Mouse (Mus musculus): ENCODE measurements around the gene Pdzph1. TPM values are rescaled to one million over a fixed set of nuclear protein-coding genes. Genes with fewer than 3 reads are reported as not detected.

The Pdzph1 gene
- total RNA-seq, 2 experiments from 2014 or later = 2.1 to 3.5 TPM

DNA sequence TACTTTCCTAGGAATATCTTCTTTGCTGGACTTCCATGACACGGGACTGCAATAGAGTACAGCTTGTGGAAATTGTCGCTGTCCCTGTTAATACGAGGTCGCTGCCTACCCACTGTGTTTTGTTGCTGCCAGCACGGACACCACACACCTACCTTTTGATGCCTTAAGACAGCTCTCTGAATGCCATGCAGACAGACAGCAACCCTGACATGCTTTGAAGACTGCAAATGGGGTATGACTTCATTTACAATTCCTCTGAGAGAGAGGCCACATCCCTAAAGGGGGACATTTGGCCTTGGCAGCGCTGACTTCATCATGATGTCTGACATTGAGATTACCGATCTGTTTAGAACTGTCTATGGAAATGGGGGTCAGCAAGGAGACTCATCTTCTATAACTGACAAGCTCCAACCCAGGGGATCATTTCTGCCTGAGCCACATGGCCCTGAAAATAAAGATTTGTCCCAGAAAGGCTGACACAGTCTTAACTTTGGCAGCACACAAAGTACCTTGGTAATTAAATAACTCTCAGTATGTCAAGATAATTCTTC is 67.8 kb downstream of the Pdzph1 start:
- DNase-seq = no peak
- intact Hi-C loops (cut with DNase I) = no loop called here

- DNase-seq = no peak
- intact Hi-C loops (cut with DNase I) = no loop called here
These were observed 68.4 kb downstream of the Pdzph1 start for GRCm38 (mm10) chr17:58922821-58923220.

GRCm38 (mm10) chr17:58919927-58920326 is 71.2 kb downstream of the Pdzph1 start:
- intact Hi-C loops (cut with DNase I) = no loop called here
- DNase-seq = no peak

DNA sequence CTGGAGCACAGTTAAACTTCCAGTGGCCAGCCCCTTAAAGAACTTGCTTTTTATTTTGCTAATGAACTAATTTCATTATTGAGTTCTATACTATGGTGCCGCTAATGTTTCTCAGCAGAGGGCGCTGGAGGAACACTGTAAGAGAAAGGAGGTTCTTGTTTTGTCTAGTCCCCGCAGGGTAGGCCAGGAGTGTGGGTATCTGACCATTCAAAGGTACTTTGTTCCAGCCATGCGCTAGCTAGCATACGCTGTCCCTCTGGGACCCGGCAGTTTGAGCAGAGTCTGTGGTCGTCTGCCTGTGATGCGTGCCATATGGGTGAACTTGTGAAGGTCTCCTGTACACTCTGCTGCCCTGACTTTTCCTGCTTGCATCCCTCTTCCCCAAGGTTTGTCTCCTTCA is 72.1 kb downstream of the Pdzph1 start:
- intact Hi-C loops (cut with DNase I) = no loop called here

DNA sequence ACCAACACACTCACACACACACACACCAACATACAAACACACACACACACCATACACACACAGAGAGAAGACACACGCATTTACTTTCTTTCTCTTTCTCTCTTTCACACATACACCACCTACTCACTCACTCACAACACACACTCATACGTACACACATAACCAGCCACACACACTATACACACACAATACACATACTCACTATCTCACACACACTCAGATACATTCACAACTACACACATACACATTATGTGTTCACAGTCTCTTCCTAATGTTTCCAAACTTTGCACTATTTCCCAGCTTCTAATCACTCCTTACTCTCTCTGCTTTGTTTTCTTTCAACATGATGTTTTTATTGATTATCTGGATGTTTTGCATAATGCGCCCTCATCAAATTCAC is 72.6 kb downstream of the Pdzph1 start:
- intact Hi-C loops (cut with DNase I) = no loop called here

More for the DNA sequence above, 72.1 kb downstream of the Pdzph1 start:
- DNase-seq = peak; percentile 66

DNA sequence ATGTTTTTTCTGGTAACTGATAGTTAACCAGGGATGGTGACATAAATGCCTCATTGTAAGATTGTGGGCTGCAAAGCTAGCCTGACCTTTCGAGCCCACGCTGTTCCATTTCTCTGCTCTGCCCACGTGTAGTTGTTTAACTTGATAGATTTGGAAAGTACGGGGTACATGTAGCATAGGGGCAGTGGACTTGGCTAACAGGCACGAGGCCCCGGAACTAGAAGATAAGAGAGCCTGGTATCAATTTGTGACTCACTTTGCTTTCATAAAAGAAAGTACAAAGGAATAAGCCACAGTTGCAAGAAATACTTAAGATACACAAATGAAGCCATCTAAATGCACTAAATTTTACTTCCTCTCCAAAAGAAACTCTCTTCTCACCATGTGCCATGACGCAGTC is 79.6 kb downstream of the Pdzph1 start:
- intact Hi-C loops (cut with DNase I) = no loop called here
- DNase-seq = no peak

More for the DNA sequence above, 72.6 kb downstream of the Pdzph1 start:
- no peak for DNase-seq

- peak; percentile 56 for DNase-seq
- intact Hi-C loops (cut with DNase I) = loop anchor here (5.0 kb wide), 2 partner anchors 322 to 1137 kb away; no protein-coding TSS in a partner anchor
These were observed 82.0 kb downstream of the Pdzph1 start for GRCm38 (mm10) chr17:58909061-58909661.

- DNase-seq = no peak
- intact Hi-C loops (cut with DNase I) = loop anchor here (5.0 kb wide), 2 partner anchors 319 to 1134 kb away; no protein-coding TSS in a partner anchor
These were observed 85.2 kb downstream of the Pdzph1 start for GRCm38 (mm10) chr17:58906001-58906400.

- intact Hi-C loops (cut with DNase I) = no loop called here
- DNase-seq = peak; percentile 52
These were observed 99.5 kb downstream of the Pdzph1 start for GRCm38 (mm10) chr17:58891488-58892210.

GRCm38 (mm10) chr17:58889905-58890645 is 101.1 kb downstream of the Pdzph1 start:
- DNase-seq = no peak
- intact Hi-C loops (cut with DNase I) = no loop called here

DNA sequence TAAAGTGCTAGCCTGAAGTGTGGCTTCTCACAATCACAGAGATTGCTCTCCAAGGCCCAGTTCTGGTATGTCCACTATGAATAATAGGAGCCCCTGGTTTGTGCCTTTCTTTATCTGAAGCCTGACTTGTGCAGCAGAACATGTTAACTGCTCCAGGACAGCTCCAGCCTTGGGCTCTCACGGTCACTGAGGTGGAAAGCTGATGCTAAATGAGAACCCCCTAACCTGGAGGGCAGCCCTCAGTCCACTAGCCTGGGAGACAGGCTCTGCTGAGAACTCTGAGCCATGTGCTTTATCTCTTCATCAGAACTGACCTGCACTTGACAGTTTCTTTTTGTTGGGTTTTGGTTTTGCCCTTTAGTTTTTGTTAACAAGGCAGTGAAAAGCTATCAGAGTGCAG is 106.8 kb downstream of the Pdzph1 start:
- no peak for DNase-seq
- intact Hi-C loops (cut with DNase I) = no loop called here

DNA sequence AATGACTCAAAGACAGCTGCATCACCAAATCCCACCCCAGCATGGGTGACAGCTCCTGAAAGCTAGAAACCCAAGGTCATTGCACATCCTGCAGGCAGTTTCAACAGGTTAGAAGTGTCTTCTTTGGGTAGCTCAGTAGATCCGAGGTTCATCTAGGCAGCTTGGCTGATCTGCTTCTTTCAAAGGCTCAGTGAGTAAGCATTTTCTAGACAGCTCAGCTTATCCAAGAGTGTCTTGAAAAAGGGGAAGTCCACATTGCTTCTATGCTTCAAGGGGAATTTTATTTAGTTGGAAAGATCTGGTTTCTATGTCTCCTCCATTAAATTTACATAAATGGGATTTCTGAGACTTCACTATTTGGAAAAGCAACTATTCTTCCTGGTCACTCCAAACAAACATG is 117.8 kb downstream of the Pdzph1 start:
- no peak for DNase-seq
- intact Hi-C loops (cut with DNase I) = no loop called here

DNA sequence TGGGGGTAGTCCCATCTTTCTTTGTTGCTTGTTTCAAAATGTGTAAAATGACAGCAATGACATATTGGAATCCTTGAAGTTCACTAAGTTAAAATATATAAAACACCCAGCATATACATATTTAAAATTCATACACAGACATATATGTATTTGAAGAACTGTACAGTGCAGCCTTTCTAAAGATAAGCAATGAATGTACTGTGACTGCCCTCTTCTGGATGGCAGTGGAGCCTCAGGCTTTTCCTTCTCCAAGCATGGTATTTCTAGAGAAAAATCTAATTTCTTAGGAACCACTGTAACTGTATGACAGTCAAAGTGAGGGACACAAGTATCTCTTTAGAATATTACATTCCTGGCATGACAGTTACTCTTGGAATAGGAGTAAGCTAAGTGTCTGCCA is 120.4 kb downstream of the Pdzph1 start:
- no peak for DNase-seq
- intact Hi-C loops (cut with DNase I) = no loop called here

Other genes with a start within 250 kb of the Pdzph1 start
- gene Nudt12, start 22.0 kb upstream of the Pdzph1 start, total RNA-seq (2021) = 1 to 10 TPM; 2.9 to 3.8 TPM